ENCODE assay signal across 8 mouse cellular contexts in genomic region chr4:136247729-136248463, GRCm38 (mm10). TPM values are rescaled to one million over a fixed set of nuclear protein-coding genes. Genes with fewer than 3 reads are reported as not detected.
A peak's percentile ranks its signal among the peaks of the same experiment; 100 is the strongest.
DNase-seq lines count a peak whose midpoint lies in the region; ATAC-seq and TF ChIP-seq lines count a peak whose summit lies in the region.

Tcea3 (plus strand) TSS chr4:136247729.

- H3K4me1 ChIP-seq in spleen, adult 2 months (ENCODE audit: control insufficient read depth, insufficient read depth, insufficient read length), result peaks cover 8% of the 10 kb centered on the region
- 0 out of 2 replicates have a peak, but pooled peaks cover 4% of the 10 kb centered on the region for H3K4me1 ChIP-seq in embryonic fibroblast, embryonic 13.5 days (ENCODE audit: control insufficient read depth, insufficient read depth, low read length)
- H3K4me1 ChIP-seq in midbrain, embryonic 11.5 days (ENCODE audit: control insufficient read depth, insufficient read depth, low read length), result peaks cover 27% of the 10 kb centered on the region

- WGBS in spleen, adult 2 months, result 3% methylated on average over 46 of the region's 46 CpGs
- 0% methylated on average over 46 of the region's 46 CpGs for WGBS in midbrain, embryonic 11.5 days

- peak within 1 kb of the TSS; percentile 66 for H3K4me2 ChIP-seq in midbrain, embryonic 11.5 days

- H3K27me3 ChIP-seq in spleen, adult 2 months (ENCODE audit: control insufficient read depth, insufficient read depth, low read length), result peaks cover 27% of the 10 kb centered on the region
- peaks cover 59% of the 10 kb centered on the region for H3K27me3 ChIP-seq in midbrain, embryonic 11.5 days (ENCODE audit: control insufficient read depth, insufficient read depth, low read length)

- no peak within 1 kb of the TSS for H3K27ac ChIP-seq in spleen, adult 2 months (ENCODE audit: insufficient read depth, low read length)
- H3K27ac ChIP-seq in embryonic fibroblast, embryonic 13.5 days (ENCODE audit: insufficient read depth, low read length), result no peak within 1 kb of the TSS
- no peak within 1 kb of the TSS for H3K27ac ChIP-seq in midbrain, embryonic 11.5 days (ENCODE audit: low read depth, low read length)

- peak within 1 kb of the TSS; percentile 37 for H3K4me3 ChIP-seq in spleen, adult 2 months (ENCODE audit: extremely low read depth, insufficient read depth, insufficient read length)
- H3K4me3 ChIP-seq in embryonic fibroblast, embryonic 13.5 days (ENCODE audit: insufficient read depth, low read length), result peak within 1 kb of the TSS; percentile 38
- peak within 1 kb of the TSS; percentile 35 for H3K4me3 ChIP-seq in midbrain, embryonic 11.5 days (ENCODE audit: low read depth, low read length)

- peak; percentile 48 for ATAC-seq in midbrain, embryonic 11.5 days (ENCODE audit: low FRiP score)

- no peaks in the 10 kb centered on the region for H3K36me3 ChIP-seq in spleen, adult 2 months (ENCODE audit: control insufficient read depth, insufficient read depth, low read length)
- no peaks in the 10 kb centered on the region for H3K36me3 ChIP-seq in midbrain, embryonic 11.5 days (ENCODE audit: control insufficient read depth, insufficient read depth, low read length)

- TF ChIP-seq POLR2A in spleen, adult 2 months (IDR thresholded peaks at IDR 0.05; ENCODE audit: low read depth, low read length), result no peak
- TF ChIP-seq POLR2A in embryonic fibroblast, embryonic 13.5 days (IDR thresholded peaks at IDR 0.05; ENCODE audit: low read depth, low read length), result peak; percentile 40; the same call in 1 of the 2 replicates

- no peak for DNase-seq in spleen, adult 2 months (ENCODE audit: low read depth in 1 of 2, low spot score in 2 of 2)
- no peak for DNase-seq in spleen, postnatal 10 days (ENCODE audit: low spot score in 2 of 2)
- peak; percentile 83 to 84 for DNase-seq in heart, postnatal 10 days
- peak; percentile 70 to 81 for DNase-seq in kidney, postnatal 4 days
- peak; percentile 94 for DNase-seq in midbrain, embryonic 11.5 days (ENCODE audit: low spot score, missing footprints)
- no peak for DNase-seq in c-Kit-positive CD71-positive TER-119-positive erythroid progenitor cells, embryonic 14.5 days (ENCODE audit: low spot score)
- DNase-seq in cerebellum, postnatal 4 days (ENCODE audit: low spot score in 2 of 2), result no peak

- no peak for TF ChIP-seq CTCF in spleen, adult 2 months (IDR thresholded peaks at IDR 0.05; ENCODE audit: extremely low read depth, insufficient read depth, insufficient read length, insufficient replicate concordance)
- TF ChIP-seq CTCF in embryonic fibroblast, embryonic 13.5 days (IDR thresholded peaks at IDR 0.05; ENCODE audit: borderline replicate concordance, insufficient read depth, low read length), result no peak

- intact Hi-C loops in heart, postnatal 10 days (cut with DNase I), result no loop called here

- no peaks in the 10 kb centered on the region for H3K9me3 ChIP-seq in midbrain, embryonic 11.5 days (ENCODE audit: control insufficient read depth, low read length)

- peak within 1 kb of the TSS; percentile 20; the same call in 1 of the 2 replicates for H3K9ac ChIP-seq in midbrain, embryonic 11.5 days (ENCODE audit: low read length)

RNA-seq across cellular contexts. Expression of gene Tcea3, which starts in this region (rescaled TPM):
- polyA plus RNA-seq in spleen, adult 2 months (2012; rRNA removed), result 0.88 and 1.4 TPM in 2 replicates
- 13.1 and 15.6 TPM in 2 replicates for polyA plus RNA-seq in embryonic fibroblast, embryonic 13.5 days (2011; ENCODE audit: insufficient read length, low read depth, missing spikeins)
- 10 to 100 TPM; 77.2 to 85.4 TPM for total RNA-seq in heart, postnatal 10 days (2021)
- 1.5 and 1.7 TPM in 2 replicates for polyA plus RNA-seq in midbrain, embryonic 11.5 days (2014; fragmentation: Nextera tagmentation; extraction: Ambion mirVana)

Comparison
In these comparisons a context has a peak if more than half of its experiments do, and no peak if none do; other contexts are left out.
1. DNase-seq: peak in heart, postnatal 10 days (2 of 2), kidney, postnatal 4 days (2 of 2) and midbrain, embryonic 11.5 days (single experiment); none in spleen, adult 2 months (0 of 2), spleen, postnatal 10 days (0 of 2), c-Kit-positive CD71-positive TER-119-positive erythroid progenitor cells, embryonic 14.5 days (single experiment) and cerebellum, postnatal 4 days (0 of 2).
2. Peak in every context shown above with its lines, with median percentiles within 50 percentile points of each other: H3K4me3 ChIP-seq.